Mouse (Mus musculus) midbrain, embryonic 16.5 days (tissue): Measurements from ENCODE around the gene Slc38a2. TPM values are rescaled to one million over a fixed set of nuclear protein-coding genes. Genes with fewer than 3 reads are reported as not detected.

Source experiments
- ATAC-seq: fragments of 200-750 bp; cut with Nextera tagmentation; 2 replicates; pipeline ENCODE4 v1.8.0; 2017; ENCODE audit warnings: moderate TSS enrichment
- H3K27ac ChIP-seq: fragments of 300-500 bp; sonication (generic); 2 replicates; pipeline ENCODE4 v1.5.1; 2014; ENCODE audit warnings: mild to moderate bottlenecking, low read length, mixed read lengths
- H3K27me3 ChIP-seq: fragments of 300-500 bp; sonication (generic); 2 replicates; pipeline ENCODE4 v1.6.1; 2014; ENCODE audit warnings: low read depth, low read length, mixed read lengths; ENCODE audit not compliant: control insufficient read depth, insufficient read depth
- H3K36me3 ChIP-seq: fragments of 300-500 bp; sonication (generic); 2 replicates; pipeline ENCODE4 v1.6.1; 2014; ENCODE audit warnings: mild to moderate bottlenecking, low read length, moderate library complexity, mixed read lengths; ENCODE audit not compliant: control insufficient read depth, insufficient read depth
- H3K4me1 ChIP-seq: fragments of 300-500 bp; sonication (generic); 2 replicates; pipeline ENCODE4 v1.6.1; 2014; ENCODE audit warnings: mild to moderate bottlenecking, low read length, mixed read lengths; ENCODE audit not compliant: control insufficient read depth, insufficient read depth
- H3K4me2 ChIP-seq: fragments of 300-500 bp; sonication (generic); 2 replicates; pipeline ENCODE4 v1.6.1; 2014; ENCODE audit warnings: mild to moderate bottlenecking, low read length, mixed read lengths
- H3K4me3 ChIP-seq: fragments of 300-500 bp; sonication (generic); 2 replicates; pipeline ENCODE4 v1.5.1; 2014; ENCODE audit warnings: low read depth, mild to moderate bottlenecking, low read length, moderate library complexity, mixed read lengths
- H3K9ac ChIP-seq: fragments of 300-500 bp; sonication (generic); 2 replicates; pipeline ENCODE4 v1.6.1; 2014; ENCODE audit warnings: low read depth, low read length, mixed read lengths
- H3K9me3 ChIP-seq: fragments of 300-500 bp; sonication (generic); replicated peaks from 2 replicates; pipeline ENCODE4 v1.6.1; 2014; ENCODE audit warnings: mild to moderate bottlenecking, low read length, mixed read lengths; ENCODE audit not compliant: control insufficient read depth, poor library complexity, severe bottlenecking
- WGBS: fragments of 180-500 bp; shearing (Covaris S2); extraction: QIAGEN DNeasy Blood & Tissue Kit; methylation state at CpG from one replicate; pipeline ENCODE4 v1.1.7; 2014; 5-methylcytosine and 5-hydroxymethylcytosine counted together
- polyA plus RNA-seq: library from polyadenylated mRNA; unstranded; fragments of >200 nt; fragmentation: Nextera tagmentation; extraction: Ambion mirVana; gene quantifications from 2 replicates; pipeline ENCODE4 v1.2.1, GENCODE M21; 2015

Gene Slc38a2
- polyA plus RNA-seq, 1 experiment from 2014 or later, result 111 TPM

DNA sequence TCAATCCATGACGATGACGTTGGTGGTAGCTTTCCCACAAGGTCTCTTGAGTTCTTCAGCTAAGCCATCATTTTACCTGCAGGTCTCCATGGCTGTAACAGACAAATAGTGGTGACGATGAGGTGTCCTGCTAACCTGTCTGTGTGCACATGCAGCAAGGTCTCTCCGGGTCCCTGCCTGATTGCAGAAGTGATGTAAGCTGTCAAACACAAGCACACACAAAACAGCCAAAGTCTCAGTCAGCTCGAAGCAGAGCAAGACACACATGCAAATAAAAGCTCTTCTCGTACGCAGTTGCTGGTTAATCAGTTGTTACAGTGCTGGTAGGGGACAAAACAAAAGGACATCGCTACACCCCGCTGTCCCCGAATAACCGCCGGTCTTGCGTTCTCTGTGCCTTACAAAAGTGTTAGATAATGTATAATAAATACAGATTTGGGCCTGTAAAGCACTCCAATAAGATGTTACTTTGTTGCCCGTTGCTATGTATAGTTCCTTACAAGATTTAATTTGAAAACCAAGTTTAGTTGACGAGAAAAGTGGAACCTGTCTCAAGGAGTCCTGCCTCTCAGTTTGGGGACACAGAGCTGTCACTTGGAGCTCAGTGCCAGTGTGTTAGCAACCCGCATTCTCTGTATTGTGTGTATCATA lies 43.2 kb upstream of the Slc38a2 start:
- 80% methylated on average over 16 of the region's 16 CpGs for WGBS

GRCm38 (mm10) chr15:96740865-96741561 lies 41.5 kb upstream of the Slc38a2 start:
- 90% methylated on average over 7 of the region's 7 CpGs for WGBS
- no peak overlapping the region for H3K4me3 ChIP-seq
- H3K9me3 ChIP-seq, result no peaks in the 10 kb centered on the region

More for the DNA sequence above, 43.2 kb upstream of the Slc38a2 start:
- no peaks in the 10 kb centered on the region for H3K4me1 ChIP-seq
- H3K4me2 ChIP-seq, result no peak overlapping the region
- H3K36me3 ChIP-seq, result no peaks in the 10 kb centered on the region
- H3K4me3 ChIP-seq, result no peak overlapping the region
- H3K9me3 ChIP-seq, result no peaks in the 10 kb centered on the region
- H3K27ac ChIP-seq, result no peak overlapping the region
- no peak for ATAC-seq
- no peak overlapping the region for H3K9ac ChIP-seq
- H3K27me3 ChIP-seq, result no peaks in the 10 kb centered on the region

DNA sequence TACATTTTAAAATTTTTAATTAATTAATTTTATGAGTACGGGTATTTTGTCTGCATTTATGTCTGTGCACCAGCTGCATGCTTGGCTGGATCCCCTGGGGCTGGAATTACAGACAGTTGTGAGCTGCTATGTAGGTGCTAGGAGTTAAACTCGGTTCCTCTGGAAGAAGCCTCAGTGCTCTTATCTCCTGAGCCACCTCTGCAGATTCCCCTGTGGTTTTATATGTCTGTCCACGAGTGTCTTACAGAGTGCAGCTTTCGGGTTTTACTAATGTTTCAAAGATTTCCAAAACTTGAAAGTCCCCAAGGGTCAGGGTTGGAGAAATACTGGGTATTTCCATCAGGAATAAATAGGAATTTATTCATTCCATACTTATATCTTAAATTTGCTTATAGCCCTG lies 40.6 kb upstream of the Slc38a2 start:
- no peak for ATAC-seq
- H3K36me3 ChIP-seq, result no peaks in the 10 kb centered on the region
- H3K27me3 ChIP-seq, result no peaks in the 10 kb centered on the region
- H3K9ac ChIP-seq, result no peak overlapping the region
- no peaks in the 10 kb centered on the region for H3K4me1 ChIP-seq
- no peaks in the 10 kb centered on the region for H3K9me3 ChIP-seq
- no peak overlapping the region for H3K27ac ChIP-seq
- 85% methylated on average over 4 of the region's 4 CpGs for WGBS
- H3K4me3 ChIP-seq, result no peak overlapping the region
- no peak overlapping the region for H3K4me2 ChIP-seq

More at GRCm38 (mm10) chr15:96740865-96741561, 41.5 kb upstream of the Slc38a2 start:
- Histone ChIP-seq H3K4me2 (no peak overlapping the region), H3K4me1 (no peaks in the 10 kb centered on the region), H3K9ac (no peak overlapping the region), H3K27ac (no peak overlapping the region), H3K27me3 (no peaks in the 10 kb centered on the region), H3K36me3 (no peaks in the 10 kb centered on the region)
- no peak for ATAC-seq

DNA sequence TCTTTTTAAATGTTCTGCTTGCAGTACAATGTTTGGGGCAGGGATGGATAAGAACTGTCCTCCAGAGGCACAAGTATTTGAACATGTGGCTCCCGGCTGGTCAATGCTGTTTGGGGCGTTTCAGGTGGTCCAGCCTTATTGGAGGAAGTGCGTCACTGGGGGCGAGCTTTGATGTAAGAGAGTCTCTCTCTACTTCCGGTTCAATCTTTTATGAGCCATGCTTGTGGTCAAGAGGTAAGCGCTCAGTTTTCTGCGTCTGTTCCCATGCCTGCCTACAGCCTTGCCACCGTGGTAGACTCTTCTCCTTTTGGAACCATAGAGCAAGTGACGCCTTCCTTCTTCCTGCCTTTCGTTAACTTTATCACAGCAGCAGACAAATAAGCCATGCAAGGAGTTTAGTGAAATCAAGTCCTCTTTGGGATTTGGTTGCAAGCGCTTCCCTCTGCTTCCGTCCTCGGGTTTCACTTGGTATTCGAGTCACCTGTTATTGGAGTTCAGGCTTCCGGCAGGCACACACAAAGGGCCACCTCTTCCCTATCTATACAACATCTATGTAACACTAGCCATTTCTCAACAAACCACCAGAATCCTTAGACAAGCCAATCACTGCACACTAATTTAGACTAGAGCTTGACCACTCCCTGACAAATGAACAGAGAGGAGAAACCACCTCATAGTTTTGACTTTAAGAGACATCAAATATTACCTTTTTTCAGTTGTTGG lies 37.3 kb upstream of the Slc38a2 start:
- no peak overlapping the region for H3K4me3 ChIP-seq
- ATAC-seq, result no peak
- no peaks in the 10 kb centered on the region for H3K36me3 ChIP-seq
- H3K9ac ChIP-seq, result no peak overlapping the region
- H3K4me1 ChIP-seq, result no peaks in the 10 kb centered on the region
- WGBS, result 91% methylated on average over 15 of the region's 15 CpGs
- no peaks in the 10 kb centered on the region for H3K9me3 ChIP-seq
- no peak overlapping the region for H3K27ac ChIP-seq
- no peaks in the 10 kb centered on the region for H3K27me3 ChIP-seq
- H3K4me2 ChIP-seq, result no peak overlapping the region

DNA sequence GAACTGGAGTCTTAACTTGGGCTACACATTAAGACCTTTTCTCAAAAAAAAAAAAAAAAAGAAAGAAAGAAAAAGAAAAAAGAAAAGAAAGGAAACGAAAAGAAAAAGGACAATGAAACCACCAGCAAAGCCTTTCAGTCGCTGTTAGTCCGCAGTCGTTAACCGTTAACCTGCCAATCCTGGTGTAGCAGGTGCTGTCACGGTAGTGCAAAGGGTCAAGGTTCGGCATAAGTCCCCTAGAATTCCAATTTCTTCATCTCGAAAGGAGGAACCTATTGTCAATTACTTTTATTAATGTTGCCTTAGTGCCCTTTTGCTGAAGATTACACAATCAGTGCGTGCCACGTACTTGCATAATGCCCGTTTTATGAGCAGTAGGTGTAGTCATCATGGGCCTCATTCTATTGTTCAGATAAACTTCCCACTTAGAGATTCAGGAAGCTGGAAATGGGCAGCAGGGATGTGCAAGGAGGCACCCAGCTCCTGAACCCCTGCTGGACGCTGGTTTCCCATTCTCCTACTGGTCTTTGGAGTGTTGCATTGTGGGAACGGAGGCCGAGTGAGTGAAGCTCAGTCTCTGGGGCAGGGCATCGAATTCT lies 36.1 kb upstream of the Slc38a2 start:
- Histone ChIP-seq H3K27me3 (no peaks in the 10 kb centered on the region), H3K36me3 (no peaks in the 10 kb centered on the region), H3K9ac (no peak overlapping the region), H3K27ac (no peak overlapping the region), H3K4me3 (no peak overlapping the region), H3K4me2 (no peak overlapping the region), H3K4me1 (no peaks in the 10 kb centered on the region), H3K9me3 (no peaks in the 10 kb centered on the region)
- ATAC-seq, result no peak
- WGBS, result 78% methylated on average over 15 of the region's 15 CpGs

- Histone ChIP-seq H3K27me3 (no peaks in the 10 kb centered on the region), H3K9ac (no peak overlapping the region), H3K4me1 (no peaks in the 10 kb centered on the region), H3K9me3 (no peaks in the 10 kb centered on the region), H3K4me2 (no peak overlapping the region), H3K27ac (no peak overlapping the region), H3K36me3 (no peaks in the 10 kb centered on the region), H3K4me3 (no peak overlapping the region)
- no peak for ATAC-seq
- WGBS, result 85% methylated on average over 7 of the region's 7 CpGs
Measured at GRCm38 (mm10) chr15:96734423-96734822, 34.9 kb upstream of the Slc38a2 start.

DNA sequence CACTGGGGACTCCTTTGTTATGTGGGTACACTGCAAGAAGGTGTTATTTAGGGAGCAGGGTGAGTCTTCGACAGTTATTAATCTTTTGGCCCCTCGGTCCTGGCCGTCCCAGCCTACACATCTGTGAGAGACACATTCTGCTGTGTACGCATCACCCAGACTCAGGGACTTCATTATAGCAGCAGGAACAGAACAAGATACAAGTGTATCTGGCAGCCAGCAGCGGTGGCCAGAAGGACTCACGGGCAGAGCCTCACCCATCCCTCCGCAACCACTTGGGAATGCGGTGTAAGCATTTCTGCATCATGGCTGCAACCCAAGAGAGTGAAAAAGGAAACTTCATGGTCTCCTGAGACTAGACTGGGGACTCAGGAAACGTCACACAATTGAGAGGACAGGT lies 30.9 kb upstream of the Slc38a2 start:
- ATAC-seq, result no peak

GRCm38 (mm10) chr15:96729785-96730184 lies 30.3 kb upstream of the Slc38a2 start:
- Histone ChIP-seq H3K9ac (no peak overlapping the region), H3K4me3 (no peak overlapping the region), H3K36me3 (no peaks in the 10 kb centered on the region), H3K4me1 (peaks cover 9% of the 10 kb centered on the region; the same call in 1 of the 2 replicates), H3K4me2 (no peak overlapping the region), H3K9me3 (no peaks in the 10 kb centered on the region), H3K27ac (no peak overlapping the region), H3K27me3 (no peaks in the 10 kb centered on the region)
- 91% methylated on average over 9 of the region's 9 CpGs for whole genome bisulfite sequencing
- no peak for ATAC-seq

More for the DNA sequence above, 30.9 kb upstream of the Slc38a2 start:
- Histone ChIP-seq H3K4me2 (no peak overlapping the region), H3K4me3 (no peak overlapping the region), H3K36me3 (no peaks in the 10 kb centered on the region), H3K9me3 (no peaks in the 10 kb centered on the region), H3K4me1 (peaks cover 3% of the 10 kb centered on the region; the same call in 1 of the 2 replicates), H3K9ac (no peak overlapping the region), H3K27me3 (no peaks in the 10 kb centered on the region), H3K27ac (no peak overlapping the region)
- WGBS, result 89% methylated on average over 9 of the region's 9 CpGs
